Mouse (Mus musculus): ENCODE measurements around the gene Ift122. TPM values are rescaled to one million over a fixed set of nuclear protein-coding genes. Genes with fewer than 3 reads are reported as not detected.
A peak's percentile ranks its signal among the peaks of the same experiment; 100 is the strongest.

The Ift122 gene
- polyA plus RNA-seq, 1 experiment, result 19.1 TPM

- no peak for TF ChIP-seq POLR2A (IDR thresholded peaks at IDR 0.05; ENCODE audit: low read depth, low read length)
Observed at GRCm38 (mm10) chr6:115932391-115932790, 79.1 kb downstream of the Ift122 start.

GRCm38 (mm10) chr6:115935544-115935943 lies 82.3 kb downstream of the Ift122 start:
- no peak overlapping the region for H3K27ac ChIP-seq (ENCODE audit: insufficient read depth, low read length)
- no peak overlapping the region for H3K4me3 ChIP-seq (ENCODE audit: insufficient read depth, low read length)
- no peaks in the 10 kb centered on the region for H3K4me1 ChIP-seq (ENCODE audit: control insufficient read depth, insufficient read depth, low read length)
- TF ChIP-seq POLR2A (IDR thresholded peaks at IDR 0.05; ENCODE audit: low read depth, low read length), result no peak
- no peak for TF ChIP-seq CTCF (IDR thresholded peaks at IDR 0.05; ENCODE audit: borderline replicate concordance, insufficient read depth, low read length)

More at GRCm38 (mm10) chr6:115932391-115932790, 79.1 kb downstream of the Ift122 start:
- H3K27ac ChIP-seq (ENCODE audit: insufficient read depth, low read length), result no peak overlapping the region
- no peaks in the 10 kb centered on the region for H3K4me1 ChIP-seq (ENCODE audit: control insufficient read depth, insufficient read depth, low read length)
- no peak overlapping the region for H3K4me3 ChIP-seq (ENCODE audit: insufficient read depth, low read length)

GRCm38 (mm10) chr6:115938011-115938410 lies 84.7 kb downstream of the Ift122 start:
- no peak overlapping the region for H3K4me3 ChIP-seq (ENCODE audit: insufficient read depth, low read length)
- H3K4me1 ChIP-seq (ENCODE audit: control insufficient read depth, insufficient read depth, low read length), result no peaks in the 10 kb centered on the region
- TF ChIP-seq CTCF (IDR thresholded peaks at IDR 0.05; ENCODE audit: borderline replicate concordance, insufficient read depth, low read length), result no peak
- TF ChIP-seq POLR2A (IDR thresholded peaks at IDR 0.05; ENCODE audit: low read depth, low read length), result no peak
- H3K27ac ChIP-seq (ENCODE audit: insufficient read depth, low read length), result no peak overlapping the region

DNA sequence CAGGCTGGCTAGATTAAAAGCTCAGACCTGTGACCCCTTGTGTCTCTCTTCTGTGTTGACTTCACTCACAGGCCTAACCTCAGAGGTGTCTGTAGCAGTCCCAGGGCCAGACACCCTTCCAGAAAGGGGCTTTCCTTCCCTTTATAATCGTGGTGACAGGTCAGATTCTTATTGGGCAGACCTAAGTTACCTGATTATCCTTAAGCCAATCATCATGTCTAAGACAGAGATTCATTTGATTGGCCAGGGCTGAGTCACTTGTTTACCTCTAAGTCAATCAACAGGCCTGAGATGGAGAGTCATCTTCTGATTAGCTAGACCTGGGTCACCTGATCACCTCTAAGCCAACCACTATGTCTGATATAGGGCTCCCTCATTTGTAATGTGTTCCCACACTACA lies 85.5 kb downstream of the Ift122 start:
- no peak for TF ChIP-seq POLR2A (IDR thresholded peaks at IDR 0.05; ENCODE audit: low read depth, low read length)
- TF ChIP-seq CTCF (IDR thresholded peaks at IDR 0.05; ENCODE audit: borderline replicate concordance, insufficient read depth, low read length), result no peak
- no peak overlapping the region for H3K27ac ChIP-seq (ENCODE audit: insufficient read depth, low read length)
- H3K4me3 ChIP-seq (ENCODE audit: insufficient read depth, low read length), result no peak overlapping the region
- H3K4me1 ChIP-seq (ENCODE audit: control insufficient read depth, insufficient read depth, low read length), result peaks cover 4% of the 10 kb centered on the region

DNA sequence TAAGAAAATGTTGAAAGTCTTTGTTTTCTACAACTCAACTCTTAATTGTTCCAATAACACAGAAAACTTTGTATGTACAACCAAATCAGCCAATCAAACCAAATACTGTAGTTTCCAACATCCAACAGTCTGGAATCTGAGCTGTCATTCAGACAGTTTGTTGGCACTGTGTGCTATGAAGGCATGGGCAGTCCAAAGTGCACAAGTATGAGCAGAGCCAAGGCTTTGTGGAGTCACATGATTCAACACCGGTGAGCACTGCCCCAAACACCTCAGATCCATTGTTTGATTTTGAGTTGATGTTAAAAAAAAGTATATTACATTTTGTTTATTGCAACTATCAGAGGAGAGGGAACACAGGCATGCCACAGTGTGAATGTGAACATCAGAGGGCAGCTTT lies 87.3 kb downstream of the Ift122 start:
- H3K4me3 ChIP-seq (ENCODE audit: insufficient read depth, low read length), result no peak overlapping the region
- no peak for TF ChIP-seq CTCF (IDR thresholded peaks at IDR 0.05; ENCODE audit: borderline replicate concordance, insufficient read depth, low read length)
- no peak for TF ChIP-seq POLR2A (IDR thresholded peaks at IDR 0.05; ENCODE audit: low read depth, low read length)
- H3K4me1 ChIP-seq (ENCODE audit: control insufficient read depth, insufficient read depth, low read length), result peaks cover 10% of the 10 kb centered on the region
- no peak overlapping the region for H3K27ac ChIP-seq (ENCODE audit: insufficient read depth, low read length)

GRCm38 (mm10) chr6:115941128-115941527 lies 87.9 kb downstream of the Ift122 start:
- Histone ChIP-seq H3K4me1 (ENCODE audit: control insufficient read depth, insufficient read depth, low read length) (peaks cover 10% of the 10 kb centered on the region), H3K27ac (ENCODE audit: insufficient read depth, low read length) (no peak overlapping the region), H3K4me3 (ENCODE audit: insufficient read depth, low read length) (no peak overlapping the region)
- TF ChIP-seq CTCF (IDR thresholded peaks at IDR 0.05; ENCODE audit: borderline replicate concordance, insufficient read depth, low read length) (no peak), POLR2A (IDR thresholded peaks at IDR 0.05; ENCODE audit: low read depth, low read length) (no peak)

- TF ChIP-seq CTCF (IDR thresholded peaks at IDR 0.05; ENCODE audit: borderline replicate concordance, insufficient read depth, low read length) (no peak), POLR2A (IDR thresholded peaks at IDR 0.05; ENCODE audit: low read depth, low read length) (no peak)
- Histone ChIP-seq H3K4me3 (ENCODE audit: insufficient read depth, low read length) (no peak overlapping the region), H3K4me1 (ENCODE audit: control insufficient read depth, insufficient read depth, low read length) (peaks cover 10% of the 10 kb centered on the region), H3K27ac (ENCODE audit: insufficient read depth, low read length) (peak overlapping the region; percentile 41; the same call in 1 of the 2 replicates)
Observed at GRCm38 (mm10) chr6:115943498-115944427, 90.5 kb downstream of the Ift122 start.

DNA sequence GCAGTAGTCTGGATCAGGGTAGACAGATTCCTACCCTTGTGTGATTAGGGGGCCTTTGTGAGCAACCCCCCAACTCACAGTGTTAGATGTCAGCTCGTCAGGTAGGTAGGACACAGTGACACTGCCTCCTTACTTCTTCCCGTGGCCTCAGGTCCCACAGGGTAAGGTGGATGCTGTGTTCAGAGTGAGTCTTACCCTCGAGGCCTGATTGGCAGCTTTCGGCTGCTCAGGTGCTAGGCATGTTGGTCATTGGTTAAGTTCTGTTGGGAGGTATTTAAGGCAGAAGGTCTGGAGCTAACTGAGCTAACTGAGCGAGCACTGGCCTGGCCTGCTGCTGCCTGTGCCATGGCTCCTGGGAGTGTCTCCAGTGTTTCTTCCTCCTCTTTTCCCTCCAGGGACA lies 91.4 kb downstream of the Ift122 start, which contains the start of gene H1foo:
H1foo (plus strand) TSS at position 301 of the 400 bp plus-strand sequence.
- Histone ChIP-seq H3K27ac (ENCODE audit: insufficient read depth, low read length) (peak within 1 kb of the TSS; percentile 41; the same call in 1 of the 2 replicates), H3K4me3 (ENCODE audit: insufficient read depth, low read length) (no peak within 1 kb of the TSS), H3K4me1 (ENCODE audit: control insufficient read depth, insufficient read depth, low read length) (peaks cover 10% of the 10 kb centered on the region)
- TF ChIP-seq POLR2A (IDR thresholded peaks at IDR 0.05; ENCODE audit: low read depth, low read length) (no peak), CTCF (IDR thresholded peaks at IDR 0.05; ENCODE audit: borderline replicate concordance, insufficient read depth, low read length) (no peak)

DNA sequence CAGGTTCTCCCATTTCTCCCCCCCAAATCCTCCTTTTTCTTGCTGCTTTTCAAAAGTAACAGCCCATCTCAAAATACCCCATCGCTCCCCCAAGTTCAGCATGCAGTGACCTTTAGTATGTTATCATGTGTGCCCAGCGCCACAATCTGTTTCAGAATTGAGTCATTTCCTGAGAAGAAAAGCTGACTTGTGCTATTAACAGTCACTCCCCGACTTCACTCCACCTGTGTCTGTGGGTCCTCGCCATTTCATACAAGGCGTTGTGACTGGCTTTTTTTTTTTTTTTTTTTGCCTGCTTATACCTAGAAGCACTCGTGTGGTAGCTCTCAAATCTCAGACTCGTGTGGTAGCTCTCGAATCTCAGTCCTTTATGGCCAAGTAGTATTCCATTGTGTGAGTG lies 92.4 kb downstream of the Ift122 start:
- Histone ChIP-seq H3K4me1 (ENCODE audit: control insufficient read depth, insufficient read depth, low read length) (peaks cover 10% of the 10 kb centered on the region), H3K27ac (ENCODE audit: insufficient read depth, low read length) (no peak overlapping the region), H3K4me3 (ENCODE audit: insufficient read depth, low read length) (no peak overlapping the region)
- TF ChIP-seq CTCF (IDR thresholded peaks at IDR 0.05; ENCODE audit: borderline replicate concordance, insufficient read depth, low read length), result no peak
- TF ChIP-seq POLR2A (IDR thresholded peaks at IDR 0.05; ENCODE audit: low read depth, low read length), result no peak

- H3K4me1 ChIP-seq (ENCODE audit: control insufficient read depth, insufficient read depth, low read length), result peaks cover 10% of the 10 kb centered on the region
- TF ChIP-seq CTCF (IDR thresholded peaks at IDR 0.05; ENCODE audit: borderline replicate concordance, insufficient read depth, low read length) (no peak), POLR2A (IDR thresholded peaks at IDR 0.05; ENCODE audit: low read depth, low read length) (no peak)
- no peak overlapping the region for H3K4me3 ChIP-seq (ENCODE audit: insufficient read depth, low read length)
- no peak overlapping the region for H3K27ac ChIP-seq (ENCODE audit: insufficient read depth, low read length)
Observed at GRCm38 (mm10) chr6:115946389-115946788, 93.1 kb downstream of the Ift122 start.

Measured in embryonic fibroblast, embryonic 13.5 days (primary cell).